Mouse (Mus musculus): ENCODE results near the gene C3ar1. TPM values are rescaled to one million over a fixed set of nuclear protein-coding genes. Genes with fewer than 3 reads are reported as not detected.

The C3ar1 gene
- polyA plus RNA-seq, 1 experiment from 2014 or later: 5.1 TPM

DNA sequence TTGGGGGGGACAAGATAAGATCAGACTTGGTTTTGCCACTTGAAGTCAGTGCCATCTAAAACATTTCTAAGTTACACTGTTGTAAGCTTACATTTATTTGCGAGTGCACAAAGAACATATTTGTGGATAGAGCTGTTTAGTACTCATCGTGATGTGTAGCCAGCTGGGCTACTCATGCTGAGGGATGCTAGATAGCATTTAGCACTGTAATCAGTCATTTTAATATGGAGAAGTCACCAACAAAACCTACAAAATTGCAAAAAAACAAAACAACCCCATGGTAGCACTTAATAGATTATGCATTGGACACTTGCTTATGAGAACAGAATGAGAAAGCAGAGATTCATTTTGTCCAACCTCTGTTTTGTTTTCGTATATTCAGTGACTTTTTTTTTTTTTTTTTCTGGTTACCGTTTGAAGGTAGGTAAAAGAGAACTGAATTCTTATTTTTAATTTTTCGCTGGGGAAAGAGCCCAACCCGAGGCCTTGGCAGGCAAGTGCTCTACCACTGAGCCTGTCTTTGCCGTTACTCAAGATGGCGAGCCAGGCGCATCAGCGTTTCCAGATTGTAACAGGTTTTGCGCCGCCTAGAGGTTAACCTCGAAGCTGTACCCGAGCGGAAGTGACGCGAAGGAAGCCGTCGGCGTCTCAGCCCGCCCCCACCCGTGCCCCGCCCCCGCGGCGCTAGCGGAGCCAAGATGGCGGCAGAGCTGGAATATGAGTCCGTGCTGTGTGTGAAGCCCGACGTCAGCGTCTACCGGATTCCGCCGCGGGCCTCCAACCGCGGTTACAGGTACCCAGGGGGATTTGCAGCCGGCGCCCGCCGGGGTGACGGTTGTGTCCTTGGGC lies 18.1 kb upstream of the C3ar1 start, which contains the start of gene Necap1:
Gene Necap1, plus strand, starts transcription at position 604 of the 849 bp plus-strand sequence.
- WGBS: 8% methylated on average over 38 of the region's 43 CpGs
- 0 out of 2 replicates have a peak, but pooled peaks cover 19% of the 10 kb centered on the region for H3K36me3 ChIP-seq (ENCODE audit: control insufficient read depth, insufficient read depth, low read length)
- H3K27ac ChIP-seq (replicated peaks; ENCODE audit: low read depth, low read length): peak within 1 kb of the TSS; percentile 91
- H3K9me3 ChIP-seq (ENCODE audit: control insufficient read depth, low read length): no peaks in the 10 kb centered on the region
- DNase-seq (ENCODE audit: low spot score) (peak; percentile 98), ATAC-seq (ENCODE audit: low read depth) (peak; percentile 97)
- peak within 1 kb of the TSS; percentile 92 for H3K4me3 ChIP-seq (ENCODE audit: low read depth, low read length)
- no peaks in the 10 kb centered on the region for H3K27me3 ChIP-seq (replicated peaks; ENCODE audit: control insufficient read depth, insufficient read depth, low read length)
- H3K9ac ChIP-seq (ENCODE audit: low read depth, low read length): peak within 1 kb of the TSS; percentile 90
- H3K4me2 ChIP-seq (ENCODE audit: low read depth, low read length): peak within 1 kb of the TSS; percentile 61
- H3K4me1 ChIP-seq (ENCODE audit: control insufficient read depth, insufficient read depth, low read length): no peaks in the 10 kb centered on the region; the same call in 1 of the 2 replicates

GRCm38 (mm10) chr6:122872800-122873199 lies 16.8 kb upstream of the C3ar1 start:
- Histone ChIP-seq H3K4me1 (ENCODE audit: control insufficient read depth, insufficient read depth, low read length) (no peaks in the 10 kb centered on the region; the same call in 1 of the 2 replicates), H3K36me3 (ENCODE audit: control insufficient read depth, insufficient read depth, low read length) (0 out of 2 replicates have a peak, but pooled peaks cover 15% of the 10 kb centered on the region), H3K27ac (replicated peaks; ENCODE audit: low read depth, low read length) (no peak overlapping the region), H3K9ac (ENCODE audit: low read depth, low read length) (no peak overlapping the region), H3K4me3 (ENCODE audit: low read depth, low read length) (no peak overlapping the region), H3K4me2 (ENCODE audit: low read depth, low read length) (no peak overlapping the region), H3K27me3 (replicated peaks; ENCODE audit: control insufficient read depth, insufficient read depth, low read length) (no peaks in the 10 kb centered on the region), H3K9me3 (ENCODE audit: control insufficient read depth, low read length) (no peaks in the 10 kb centered on the region)
- 93% methylated on average over 5 of the region's 5 CpGs for WGBS
- ATAC-seq (ENCODE audit: low read depth) (no peak), DNase-seq (ENCODE audit: low spot score) (peak; percentile 11)

- Histone ChIP-seq H3K9me3 (ENCODE audit: control insufficient read depth, low read length) (no peaks in the 10 kb centered on the region), H3K9ac (ENCODE audit: low read depth, low read length) (no peak overlapping the region), H3K4me3 (ENCODE audit: low read depth, low read length) (no peak overlapping the region), H3K4me1 (ENCODE audit: control insufficient read depth, insufficient read depth, low read length) (no peaks in the 10 kb centered on the region), H3K27ac (replicated peaks; ENCODE audit: low read depth, low read length) (no peak overlapping the region), H3K4me2 (ENCODE audit: low read depth, low read length) (no peak overlapping the region), H3K27me3 (replicated peaks; ENCODE audit: control insufficient read depth, insufficient read depth, low read length) (no peaks in the 10 kb centered on the region), H3K36me3 (ENCODE audit: control insufficient read depth, insufficient read depth, low read length) (no peaks in the 10 kb centered on the region)
- 78% methylated on average over 11 of the region's 11 CpGs for whole genome bisulfite sequencing
- ATAC-seq (ENCODE audit: low read depth) (no peak), DNase-seq (ENCODE audit: low spot score) (peak; percentile 28)
Observed at GRCm38 (mm10) chr6:122869846-122870245, 13.9 kb upstream of the C3ar1 start.

DNA sequence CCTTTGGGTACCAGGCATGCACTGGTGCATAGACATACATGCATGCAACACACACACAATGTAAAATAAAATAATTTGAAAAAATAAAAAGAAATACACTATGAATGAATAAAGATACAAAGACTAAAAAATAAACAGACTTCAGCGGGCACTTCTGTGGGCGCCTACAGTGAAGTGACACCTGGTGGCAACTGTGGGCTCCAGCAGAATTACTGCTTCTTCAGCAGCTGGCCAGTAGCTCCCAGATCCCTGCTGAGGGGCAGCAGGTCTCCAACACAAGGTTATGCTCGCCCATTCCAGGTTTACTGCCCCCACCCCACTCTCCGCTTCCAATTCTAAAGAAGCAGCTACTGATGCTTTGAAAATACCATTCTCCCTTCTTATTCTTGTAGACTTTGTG lies 12.0 kb upstream of the C3ar1 start:
- H3K27me3 ChIP-seq (replicated peaks; ENCODE audit: control insufficient read depth, insufficient read depth, low read length): no peaks in the 10 kb centered on the region
- no peak overlapping the region for H3K4me3 ChIP-seq (ENCODE audit: low read depth, low read length)
- ATAC-seq (ENCODE audit: low read depth) (no peak), DNase-seq (ENCODE audit: low spot score) (no peak)
- no peak overlapping the region for H3K4me2 ChIP-seq (ENCODE audit: low read depth, low read length)
- no peaks in the 10 kb centered on the region for H3K36me3 ChIP-seq (ENCODE audit: control insufficient read depth, insufficient read depth, low read length)
- no peaks in the 10 kb centered on the region for H3K4me1 ChIP-seq (ENCODE audit: control insufficient read depth, insufficient read depth, low read length)
- no peaks in the 10 kb centered on the region for H3K9me3 ChIP-seq (ENCODE audit: control insufficient read depth, low read length)
- no peak overlapping the region for H3K27ac ChIP-seq (replicated peaks; ENCODE audit: low read depth, low read length)
- no peak overlapping the region for H3K9ac ChIP-seq (ENCODE audit: low read depth, low read length)
- 66% methylated on average over 4 of the region's 4 CpGs for WGBS

GRCm38 (mm10) chr6:122862871-122863270 lies 6.9 kb upstream of the C3ar1 start:
- Histone ChIP-seq H3K4me1 (ENCODE audit: control insufficient read depth, insufficient read depth, low read length) (no peaks in the 10 kb centered on the region), H3K4me2 (ENCODE audit: low read depth, low read length) (no peak overlapping the region), H3K9ac (ENCODE audit: low read depth, low read length) (no peak overlapping the region), H3K27ac (replicated peaks; ENCODE audit: low read depth, low read length) (no peak overlapping the region), H3K36me3 (ENCODE audit: control insufficient read depth, insufficient read depth, low read length) (no peaks in the 10 kb centered on the region), H3K4me3 (ENCODE audit: low read depth, low read length) (no peak overlapping the region), H3K9me3 (ENCODE audit: control insufficient read depth, low read length) (peaks cover 11% of the 10 kb centered on the region; the same call in 1 of the 2 replicates), H3K27me3 (replicated peaks; ENCODE audit: control insufficient read depth, insufficient read depth, low read length) (no peaks in the 10 kb centered on the region)
- DNase-seq (ENCODE audit: low spot score): no peak
- WGBS: 83% methylated on average over 1 of the region's 1 CpGs
- no peak for ATAC-seq (ENCODE audit: low read depth)

DNA sequence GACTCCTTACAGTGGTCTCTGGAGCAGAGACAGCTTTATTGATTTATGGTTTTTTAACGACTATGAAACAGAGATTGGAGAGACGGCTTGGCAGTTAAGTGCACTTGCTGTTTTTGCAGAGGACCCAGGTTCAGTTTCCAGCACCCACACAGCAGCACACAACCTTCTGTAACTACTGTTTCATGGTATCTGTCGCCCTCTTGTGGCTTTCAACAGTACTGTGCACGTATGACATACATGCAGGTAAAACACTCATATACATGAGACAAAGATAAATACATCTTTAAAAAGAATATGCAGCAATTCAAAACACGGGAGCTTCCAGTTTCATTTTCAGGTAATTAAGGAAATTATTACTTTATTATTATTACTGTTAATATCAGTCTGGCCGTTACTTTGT lies 6.5 kb upstream of the C3ar1 start:
- Histone ChIP-seq H3K27me3 (replicated peaks; ENCODE audit: control insufficient read depth, insufficient read depth, low read length) (no peaks in the 10 kb centered on the region), H3K36me3 (ENCODE audit: control insufficient read depth, insufficient read depth, low read length) (no peaks in the 10 kb centered on the region), H3K4me1 (ENCODE audit: control insufficient read depth, insufficient read depth, low read length) (no peaks in the 10 kb centered on the region), H3K4me3 (ENCODE audit: low read depth, low read length) (no peak overlapping the region), H3K4me2 (ENCODE audit: low read depth, low read length) (no peak overlapping the region), H3K9me3 (ENCODE audit: control insufficient read depth, low read length) (peaks cover 11% of the 10 kb centered on the region; the same call in 1 of the 2 replicates), H3K9ac (ENCODE audit: low read depth, low read length) (no peak overlapping the region), H3K27ac (replicated peaks; ENCODE audit: low read depth, low read length) (no peak overlapping the region)
- WGBS: 80% methylated on average over 6 of the region's 6 CpGs
- ATAC-seq (ENCODE audit: low read depth) (no peak), DNase-seq (ENCODE audit: low spot score) (no peak)

- no peaks in the 10 kb centered on the region for H3K9me3 ChIP-seq (ENCODE audit: control insufficient read depth, low read length)
- no peak overlapping the region for H3K27ac ChIP-seq (replicated peaks; ENCODE audit: low read depth, low read length)
- no peak overlapping the region for H3K9ac ChIP-seq (ENCODE audit: low read depth, low read length)
- ATAC-seq (ENCODE audit: low read depth) (no peak), DNase-seq (ENCODE audit: low spot score) (no peak)
- H3K4me2 ChIP-seq (ENCODE audit: low read depth, low read length): no peak overlapping the region
- no peaks in the 10 kb centered on the region for H3K36me3 ChIP-seq (ENCODE audit: control insufficient read depth, insufficient read depth, low read length)
- no peak overlapping the region for H3K4me3 ChIP-seq (ENCODE audit: low read depth, low read length)
- no peaks in the 10 kb centered on the region for H3K4me1 ChIP-seq (ENCODE audit: control insufficient read depth, insufficient read depth, low read length)
- H3K27me3 ChIP-seq (replicated peaks; ENCODE audit: control insufficient read depth, insufficient read depth, low read length): no peaks in the 10 kb centered on the region
- 79% methylated on average over 12 of the region's 12 CpGs for WGBS
Observed at GRCm38 (mm10) chr6:122854552-122854951, 1.4 kb downstream of the C3ar1 start.

DNA sequence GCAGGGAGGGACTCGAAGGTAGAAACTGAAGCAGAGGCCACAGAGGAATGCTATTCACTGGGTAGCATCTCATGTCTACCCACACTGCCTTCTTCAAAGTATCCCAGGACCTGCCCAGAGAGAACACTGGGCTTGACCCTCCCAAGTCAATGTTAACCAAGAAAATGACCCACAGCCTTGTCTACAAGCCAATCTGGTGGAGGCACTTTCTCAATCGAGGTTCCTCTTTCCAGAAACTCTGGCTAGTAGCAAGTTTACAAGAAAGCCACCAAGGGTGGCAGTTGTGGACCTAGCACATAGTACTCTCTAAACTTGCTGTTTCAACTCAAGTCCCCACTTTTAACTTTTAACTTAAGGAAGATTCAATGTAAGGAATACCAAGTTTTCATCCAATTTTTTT lies 3.3 kb downstream of the C3ar1 start:
- 67% methylated on average over 2 of the region's 2 CpGs for WGBS
- Histone ChIP-seq H3K9me3 (ENCODE audit: control insufficient read depth, low read length) (no peaks in the 10 kb centered on the region), H3K27ac (replicated peaks; ENCODE audit: low read depth, low read length) (no peak overlapping the region), H3K27me3 (replicated peaks; ENCODE audit: control insufficient read depth, insufficient read depth, low read length) (no peaks in the 10 kb centered on the region), H3K9ac (ENCODE audit: low read depth, low read length) (no peak overlapping the region), H3K4me1 (ENCODE audit: control insufficient read depth, insufficient read depth, low read length) (no peaks in the 10 kb centered on the region), H3K4me3 (ENCODE audit: low read depth, low read length) (no peak overlapping the region), H3K36me3 (ENCODE audit: control insufficient read depth, insufficient read depth, low read length) (no peaks in the 10 kb centered on the region), H3K4me2 (ENCODE audit: low read depth, low read length) (no peak overlapping the region)
- ATAC-seq (ENCODE audit: low read depth) (no peak), DNase-seq (ENCODE audit: low spot score) (no peak)

DNA sequence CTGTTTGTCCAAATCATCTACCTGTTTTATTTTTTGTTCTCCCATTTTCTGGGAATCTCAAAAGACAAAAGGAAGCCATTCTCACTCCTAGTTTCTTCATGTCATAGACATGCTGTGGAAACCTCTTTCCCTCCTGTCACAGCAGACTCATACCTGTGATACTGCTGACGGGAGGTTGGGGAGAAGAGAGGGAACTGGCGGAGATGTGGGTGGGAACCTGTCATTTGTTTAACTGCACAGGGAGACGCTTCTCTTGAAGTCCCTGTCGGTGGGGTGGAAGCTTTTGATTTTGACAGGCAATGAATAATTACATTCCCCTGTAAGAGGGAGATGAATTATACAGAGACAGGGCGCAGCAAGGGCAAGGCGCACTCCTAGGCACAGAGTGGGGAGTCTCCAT lies 12.2 kb downstream of the C3ar1 start:
- H3K36me3 ChIP-seq (ENCODE audit: control insufficient read depth, insufficient read depth, low read length): peaks cover 65% of the 10 kb centered on the region
- H3K4me3 ChIP-seq (ENCODE audit: low read depth, low read length): no peak overlapping the region

More for the DNA sequence above, 12.2 kb downstream of the C3ar1 start:
- DNase-seq (ENCODE audit: low spot score): no peak
- Histone ChIP-seq H3K4me2 (ENCODE audit: low read depth, low read length) (no peak overlapping the region), H3K9ac (ENCODE audit: low read depth, low read length) (no peak overlapping the region), H3K27ac (replicated peaks; ENCODE audit: low read depth, low read length) (no peak overlapping the region), H3K9me3 (ENCODE audit: control insufficient read depth, low read length) (no peaks in the 10 kb centered on the region), H3K27me3 (replicated peaks; ENCODE audit: control insufficient read depth, insufficient read depth, low read length) (no peaks in the 10 kb centered on the region), H3K4me1 (ENCODE audit: control insufficient read depth, insufficient read depth, low read length) (no peaks in the 10 kb centered on the region)
- ATAC-seq (ENCODE audit: low read depth): no peak
- WGBS: 78% methylated on average over 6 of the region's 6 CpGs
